Mouse (Mus musculus): ENCODE measurements at regions not wholly inside any gene's neighbourhood (a gene's known extent, or its start where the extent isn't known, plus 50 kb on each side); places are given as distances from the start of the nearest gene placed in this dataset.

GRCm38 (mm10) chr1:104174333-104174732 lies 594.0 kb upstream of the Cdh20 start:
- peak; percentile 15 to 45 for DNase-seq

Data from kidney, adult 8-10 months (tissue).